Mouse (Mus musculus) stomach, postnatal 0 days (tissue): Measurements from ENCODE around the gene Hoxa5. TPM values are rescaled to one million over a fixed set of nuclear protein-coding genes. Genes with fewer than 3 reads are reported as not detected.

Experiments
- ATAC-seq: fragments of 200-750 bp; cut with Nextera tagmentation; 2 replicates; pipeline ENCODE4 v1.8.0; 2017; ENCODE audit not compliant: low FRiP score, low TSS enrichment
- DNase-seq: peaks from one replicate; pipeline ENCODE4 v3.0.0-alpha.2; 2016; ENCODE audit warnings: low spot score
- H3K27ac ChIP-seq: fragments of 300-500 bp; sonication (generic); replicated peaks from 2 replicates; pipeline ENCODE4 v1.5.1; 2014; ENCODE audit warnings: mild to moderate bottlenecking, control low read depth
- H3K27me3 ChIP-seq: fragments of 300-500 bp; sonication (generic); 2 replicates; pipeline ENCODE4 v1.6.1; 2014; ENCODE audit warnings: low read length; ENCODE audit not compliant: control insufficient read depth, insufficient read depth
- H3K36me3 ChIP-seq: fragments of 300-500 bp; sonication (generic); 2 replicates; pipeline ENCODE4 v1.6.1; 2014; ENCODE audit warnings: low read length, mixed read lengths; ENCODE audit not compliant: control insufficient read depth, insufficient read depth
- H3K4me1 ChIP-seq: fragments of 300-500 bp; sonication (generic); replicated peaks from 2 replicates; pipeline ENCODE4 v1.6.1; 2014; ENCODE audit warnings: antibody characterized with exemption; ENCODE audit not compliant: control insufficient read depth, insufficient read depth
- H3K4me2 ChIP-seq: fragments of 300-500 bp; sonication (generic); replicated peaks from 2 replicates; pipeline ENCODE4 v1.6.1; 2014; ENCODE audit warnings: low read depth, mild to moderate bottlenecking, control low read depth, moderate library complexity
- H3K4me3 ChIP-seq: fragments of 300-500 bp; sonication (generic); 2 replicates; pipeline ENCODE4 v1.5.1; 2014; ENCODE audit warnings: low read depth, low read length, control low read depth
- H3K9ac ChIP-seq: fragments of 300-500 bp; sonication (generic); 2 replicates; pipeline ENCODE4 v1.6.1; 2014; ENCODE audit warnings: mild to moderate bottlenecking, low read length, control low read depth, mixed read lengths
- H3K9me3 ChIP-seq: fragments of 300-500 bp; sonication (generic); 2 replicates; pipeline ENCODE4 v1.6.1; 2016; ENCODE audit warnings: low read length; ENCODE audit not compliant: control insufficient read depth
- CTCF ChIP-seq: IDR thresholded peaks from 2 replicates; pipeline ENCODE4 v1.5.1; 2016; ENCODE audit warnings: antibody characterized with exemption, low read depth, mild to moderate bottlenecking, moderate library complexity
- EP300 ChIP-seq: optimal IDR thresholded peaks from 2 replicates; pipeline ENCODE3; 2016; ENCODE audit warnings: antibody characterized with exemption
- WGBS: fragments of 180-500 bp; shearing (Covaris S2); extraction: QIAGEN DNeasy Blood & Tissue Kit; methylation state at CpG from one replicate; pipeline ENCODE4 v1.1.7; 2014; 5-methylcytosine and 5-hydroxymethylcytosine counted together
- polyA plus RNA-seq: library from polyadenylated mRNA; unstranded; fragments of >200 nt; fragmentation: Nextera tagmentation; extraction: Ambion mirVana; gene quantifications from 2 replicates; pipeline ENCODE4 v1.2.1, GENCODE M21; 2015

Hoxa5 gene
- polyA plus RNA-seq, 1 experiment from 2014 or later: 8.4 TPM

- ATAC-seq (no peak), DNase-seq (no peak)
- H3K4me1 ChIP-seq: no peaks in the 10 kb centered on the region
- no peak within 1 kb of the TSS for H3K27ac ChIP-seq
- H3K27me3 ChIP-seq: peaks cover 48% of the 10 kb centered on the region
- no peak within 1 kb of the TSS; the same call in 1 of the 2 replicates for H3K4me3 ChIP-seq
- no peak within 1 kb of the TSS for H3K9ac ChIP-seq
- no peaks in the 10 kb centered on the region for H3K36me3 ChIP-seq
- TF ChIP-seq EP300: no peak
- TF ChIP-seq CTCF: no peak
- 2% methylated on average over 20 of the region's 20 CpGs for WGBS
- H3K4me2 ChIP-seq: no peak within 1 kb of the TSS
- H3K9me3 ChIP-seq: no peaks in the 10 kb centered on the region
Observed at GRCm38 (mm10) chr6:52245757-52246142, 41.4 kb upstream of the Hoxa5 start, which contains the start of gene Hoxa11. TSS of gene Hoxa11 (minus strand) at chr6:52245810.

GRCm38 (mm10) chr6:52245040-52245756, 40.8 kb upstream of the Hoxa5 start:
- no peaks in the 10 kb centered on the region for H3K9me3 ChIP-seq
- WGBS: 1% methylated on average over 71 of the region's 71 CpGs
- no peak overlapping the region for H3K27ac ChIP-seq
- no peak overlapping the region for H3K9ac ChIP-seq
- no peaks in the 10 kb centered on the region for H3K36me3 ChIP-seq
- H3K4me2 ChIP-seq: no peak overlapping the region
- no peak for TF ChIP-seq CTCF
- no peak for TF ChIP-seq EP300
- no peak overlapping the region; the same call in 1 of the 2 replicates for H3K4me3 ChIP-seq
- no peak for DNase-seq
- peaks cover 52% of the 10 kb centered on the region for H3K27me3 ChIP-seq
- no peaks in the 10 kb centered on the region for H3K4me1 ChIP-seq
- ATAC-seq: no peak

GRCm38 (mm10) chr6:52244471-52245039, 40.2 kb upstream of the Hoxa5 start:
- ATAC-seq: no peak

GRCm38 (mm10) chr6:52243681-52244121, 39.3 kb upstream of the Hoxa5 start:
- peaks cover 60% of the 10 kb centered on the region for H3K27me3 ChIP-seq
- no peaks in the 10 kb centered on the region for H3K36me3 ChIP-seq
- no peaks in the 10 kb centered on the region for H3K4me1 ChIP-seq
- H3K9me3 ChIP-seq: no peaks in the 10 kb centered on the region
- ATAC-seq (no peak), DNase-seq (no peak)
- H3K4me2 ChIP-seq: no peak overlapping the region
- H3K4me3 ChIP-seq: no peak overlapping the region
- TF ChIP-seq CTCF: no peak
- TF ChIP-seq EP300: no peak
- H3K9ac ChIP-seq: no peak overlapping the region
- 9% methylated on average over 12 of the region's 12 CpGs for WGBS
- no peak overlapping the region for H3K27ac ChIP-seq

More at GRCm38 (mm10) chr6:52244471-52245039, 40.2 kb upstream of the Hoxa5 start:
- 5% methylated on average over 23 of the region's 23 CpGs for WGBS
- Histone ChIP-seq H3K4me1 (no peaks in the 10 kb centered on the region), H3K4me3 (no peak overlapping the region), H3K9me3 (no peaks in the 10 kb centered on the region), H3K4me2 (no peak overlapping the region), H3K36me3 (no peaks in the 10 kb centered on the region), H3K27ac (no peak overlapping the region), H3K27me3 (peaks cover 56% of the 10 kb centered on the region), H3K9ac (no peak overlapping the region)
- TF ChIP-seq EP300 (no peak), CTCF (no peak)
- DNase-seq: no peak

- no peaks in the 10 kb centered on the region for H3K4me1 ChIP-seq
- WGBS: 3% methylated on average over 4 of the region's 4 CpGs
- H3K4me3 ChIP-seq: no peak overlapping the region
- H3K36me3 ChIP-seq: no peaks in the 10 kb centered on the region
- no peak overlapping the region for H3K4me2 ChIP-seq
- no peak for DNase-seq
- no peak overlapping the region for H3K27ac ChIP-seq
- TF ChIP-seq EP300: no peak
- no peak for TF ChIP-seq CTCF
- no peaks in the 10 kb centered on the region for H3K9me3 ChIP-seq
- no peak for ATAC-seq
- peaks cover 57% of the 10 kb centered on the region for H3K27me3 ChIP-seq
- H3K9ac ChIP-seq: no peak overlapping the region
Observed at GRCm38 (mm10) chr6:52242801-52243332, 38.5 kb upstream of the Hoxa5 start.
